Mouse (Mus musculus): ENCODE data around the gene Duox1.

GRCm38 (mm10) chr2:122304544-122304943 lies 10.9 kb upstream of the Duox1 start:
- TF ChIP-seq MAX (IDR thresholded peaks at IDR 0.05; ENCODE audit: low read length) (no peak), ZC3H11A (IDR thresholded peaks at IDR 0.05; ENCODE audit: low read depth, low read length) (no peak), ZNF384 (IDR thresholded peaks at IDR 0.05; ENCODE audit: low read depth, low read length) (no peak), EP300 (IDR thresholded peaks at IDR 0.05; ENCODE audit: low read length) (no peak), USF1 (IDR thresholded peaks at IDR 0.05; ENCODE audit: low read depth, low read length) (no peak)

Measured in CH12.LX (cell line).